Mouse (Mus musculus) MEL-GATA-1-ER (cell line): ENCODE results near the gene Arl6ip6.

Experiments
- DNase-seq: peaks from one replicate; pipeline ENCODE4 v3.0.0-alpha.2; 2012; ENCODE audit warnings: low read depth; ENCODE audit errors: extremely low read depth

Arl6ip6 gene

DNA sequence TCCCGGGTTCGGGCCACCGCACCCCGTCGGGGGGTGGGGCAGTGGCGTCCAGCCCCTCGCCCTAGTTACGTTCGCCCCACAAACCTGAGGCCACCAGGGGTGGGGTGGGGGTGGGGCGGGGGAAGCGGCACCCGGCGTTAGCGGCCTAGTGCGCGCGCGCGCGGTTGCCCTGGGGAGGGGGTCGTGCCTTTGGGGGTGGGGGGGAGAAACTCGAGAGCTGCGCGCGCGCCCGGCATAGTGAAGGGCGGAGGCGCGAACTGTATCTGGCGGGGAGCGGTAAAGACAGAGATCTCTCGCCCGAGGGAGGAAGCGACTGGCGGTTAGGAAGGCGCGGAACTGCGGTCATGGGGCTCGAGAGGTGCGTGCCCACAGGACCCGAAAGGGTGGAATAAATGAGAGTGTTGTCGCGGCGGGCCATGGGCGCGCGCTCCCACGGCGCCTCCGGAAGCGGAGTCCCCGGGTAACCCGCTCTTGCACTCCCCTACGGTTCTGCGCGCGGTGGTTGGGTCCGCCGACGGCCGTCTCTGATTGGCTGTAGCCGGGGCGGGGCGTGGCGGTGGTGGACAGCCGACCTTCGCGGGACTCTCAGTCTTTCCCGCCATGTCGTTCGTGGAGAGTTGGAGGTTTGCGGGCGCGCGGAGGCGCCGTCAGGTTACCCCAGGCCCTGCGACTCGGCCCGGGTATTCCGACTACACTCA lies at the start of gene Arl6ip6:
Arl6ip6 (plus strand) TSS at position 204 of the 698 bp plus-strand sequence.
- DNase-seq: peak; percentile 70

DNA sequence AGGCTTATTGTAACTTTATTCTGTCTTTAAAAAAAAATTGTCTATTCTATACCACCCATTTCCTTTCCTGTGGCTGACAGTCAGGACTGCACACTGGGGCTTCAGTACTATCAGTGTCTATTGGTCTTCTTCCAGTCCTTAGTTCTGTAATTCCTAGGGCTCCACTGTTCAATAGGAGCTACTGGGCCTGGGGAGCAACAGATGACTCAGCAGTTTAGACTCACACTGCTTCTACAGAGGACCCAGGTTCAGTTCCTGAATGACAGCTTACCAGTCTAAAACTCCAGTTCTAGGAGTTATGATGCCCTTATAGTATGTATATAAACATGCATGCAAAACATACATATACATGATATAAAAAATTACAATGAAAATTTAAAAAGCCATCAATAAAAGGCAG lies 44.7 kb upstream of the Arl6ip6 start:
- DNase-seq: peak; percentile 6

DNA sequence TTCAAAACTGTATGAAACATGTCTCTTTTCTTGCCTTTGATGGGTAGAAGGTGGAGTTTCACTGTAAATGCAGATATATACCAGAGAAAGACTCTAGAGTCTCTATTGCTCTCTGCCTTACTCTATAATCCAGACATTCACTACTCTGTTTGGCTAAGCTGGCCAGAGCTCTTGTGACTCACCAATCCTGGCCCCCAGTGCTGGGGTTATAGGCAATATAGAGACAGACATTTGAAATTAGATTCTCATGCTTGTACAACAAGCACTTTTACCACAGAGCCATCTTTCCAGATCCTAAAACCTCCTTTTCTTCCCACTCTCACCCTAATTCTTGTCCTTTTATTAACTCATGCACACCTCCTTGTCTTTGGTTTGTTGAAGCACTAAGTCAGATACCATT lies 17.6 kb upstream of the Arl6ip6 start:
- DNase-seq: no peak

DNA sequence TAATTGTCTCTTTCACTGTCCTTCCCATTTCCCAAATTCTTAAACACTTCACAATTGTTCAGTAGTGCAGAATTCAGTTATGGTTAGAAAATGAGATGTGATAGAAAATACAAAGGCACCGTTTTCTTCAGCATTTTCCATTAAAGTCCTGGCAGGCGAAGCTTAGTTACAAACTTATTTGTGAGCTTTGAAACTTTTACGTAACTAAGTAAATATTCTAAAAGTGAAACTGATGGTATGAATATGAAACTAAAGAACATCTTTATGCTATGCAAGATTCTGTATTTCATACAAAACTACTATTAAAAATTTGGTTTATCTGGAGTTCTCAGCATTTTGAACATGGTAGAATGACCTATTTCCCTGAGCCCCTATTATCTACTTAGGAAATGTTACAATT lies 12.6 kb upstream of the Arl6ip6 start:
- DNase-seq: no peak

- no peak for DNase-seq
These were observed 11.7 kb upstream of the Arl6ip6 start for GRCm38 (mm10) chr2:53179876-53180275.

DNA sequence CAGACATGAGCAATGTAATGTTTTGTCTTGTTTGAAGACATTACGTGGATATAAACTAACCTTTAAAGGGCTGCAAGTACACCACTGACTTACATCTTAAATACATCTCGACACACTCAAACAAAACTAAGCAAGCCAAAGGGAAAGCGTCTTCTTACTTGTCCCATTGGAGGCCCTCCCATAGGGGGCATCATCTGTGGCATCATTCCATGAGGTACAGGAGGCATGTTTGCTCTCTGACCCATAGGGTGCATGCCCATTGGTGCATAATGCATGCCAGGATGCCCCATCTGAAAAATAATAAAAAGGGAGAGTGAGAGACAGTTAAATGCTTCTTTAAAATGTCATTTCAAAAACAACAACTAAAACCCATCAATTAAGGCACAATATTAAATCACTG lies 1.7 kb upstream of the Arl6ip6 start:
- DNase-seq: peak; percentile 34

- DNase-seq: peak; percentile 93
These were observed 628 bp upstream of the Arl6ip6 start, which contains the start of gene Prpf40a for GRCm38 (mm10) chr2:53190684-53191511. Gene Prpf40a, minus strand, starts transcription at chr2:53191284.

- peak; percentile 33 for DNase-seq
These were observed 860 bp downstream of the Arl6ip6 start for GRCm38 (mm10) chr2:53192386-53192785.

GRCm38 (mm10) chr2:53196431-53196830 lies 4.9 kb downstream of the Arl6ip6 start:
- DNase-seq: no peak

- DNase-seq: no peak
These were observed 7.7 kb downstream of the Arl6ip6 start for GRCm38 (mm10) chr2:53199203-53199602.

- peak; percentile 73 for DNase-seq
These were observed 8.8 kb downstream of the Arl6ip6 start for GRCm38 (mm10) chr2:53200164-53200885.

- peak; percentile 38 for DNase-seq
These were observed 13.1 kb downstream of the Arl6ip6 start for GRCm38 (mm10) chr2:53204373-53205274.

DNA sequence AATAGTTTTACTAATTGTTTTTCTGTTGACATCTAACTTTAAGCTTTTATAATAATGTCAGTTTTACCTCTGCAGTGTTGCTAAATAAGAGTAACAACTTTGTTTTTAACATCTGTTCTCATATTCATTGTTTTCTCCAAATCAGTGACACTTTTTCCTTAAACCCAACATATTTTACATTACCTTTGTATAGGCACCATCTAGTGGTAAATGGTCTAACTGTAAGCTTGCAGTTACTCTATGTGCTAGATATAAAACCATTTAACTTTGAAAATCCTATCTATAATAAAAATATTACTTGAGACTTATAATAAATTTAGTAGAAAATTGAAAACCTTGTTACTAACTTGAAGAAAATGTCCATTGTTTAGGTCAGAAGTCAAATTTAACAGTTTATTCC lies 15.2 kb downstream of the Arl6ip6 start:
- no peak for DNase-seq

DNA sequence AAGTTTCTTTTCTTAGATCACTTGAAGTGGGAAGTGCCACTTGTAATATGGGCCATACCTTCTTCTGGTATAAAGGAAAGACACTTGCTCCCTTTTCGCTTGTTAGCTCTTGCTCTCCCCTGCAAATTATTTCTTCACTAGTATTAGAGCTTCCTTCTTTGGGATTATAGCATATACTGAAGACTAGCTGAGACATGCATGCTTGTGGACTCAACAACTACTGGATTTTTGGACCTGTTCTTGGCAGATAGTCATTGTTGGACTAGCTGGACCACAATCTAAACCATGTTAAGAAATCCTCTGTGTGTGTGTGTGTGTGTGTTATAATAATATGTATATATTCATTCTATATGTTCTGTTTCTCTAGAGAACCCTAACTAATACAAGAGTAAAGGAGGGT lies 22.0 kb downstream of the Arl6ip6 start:
- DNase-seq: no peak

DNA sequence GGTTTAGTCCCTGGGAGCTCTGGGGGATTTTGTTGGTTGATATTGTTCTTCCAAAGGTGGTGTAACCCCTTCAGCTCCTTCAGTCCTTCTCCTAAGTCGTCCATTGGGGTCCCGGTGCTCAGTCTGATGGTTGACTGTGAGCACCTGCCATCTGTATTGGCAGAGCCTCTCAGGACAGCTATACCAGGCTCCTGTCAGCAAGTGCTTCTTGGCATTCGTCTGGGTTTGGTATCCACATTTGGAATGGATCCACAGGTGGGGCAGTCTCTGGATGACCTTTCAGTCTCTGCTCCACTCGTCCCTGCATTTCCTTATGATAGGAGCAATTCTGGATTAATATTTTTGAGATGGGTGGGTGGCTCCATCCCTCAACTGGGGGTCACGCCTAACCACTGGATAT lies 30.7 kb downstream of the Arl6ip6 start:
- no peak for DNase-seq

GRCm38 (mm10) chr2:53256982-53257381 lies 65.5 kb downstream of the Arl6ip6 start:
- DNase-seq: no peak
